Mouse (Mus musculus) testis, adult 2 months (tissue): ENCODE measurements around the gene Nfkb1.

Experiments used
- CTCF ChIP-seq: fragments of 200-500 bp; IDR thresholded peaks from 2 replicates; pipeline ENCODE4 v1.5.1; 2012; ENCODE audit warnings: low read depth, mild to moderate bottlenecking, inconsistent platforms, low read length, moderate library complexity; ENCODE audit not compliant: control insufficient read depth, insufficient read depth, insufficient replicate concordance
- POLR2A ChIP-seq: fragments of 200-500 bp; IDR thresholded peaks from 2 replicates; pipeline ENCODE4 v1.6.1; 2012; ENCODE audit warnings: low read depth, mild to moderate bottlenecking, inconsistent platforms, low read length, moderate library complexity; ENCODE audit not compliant: control insufficient read depth

DNA sequence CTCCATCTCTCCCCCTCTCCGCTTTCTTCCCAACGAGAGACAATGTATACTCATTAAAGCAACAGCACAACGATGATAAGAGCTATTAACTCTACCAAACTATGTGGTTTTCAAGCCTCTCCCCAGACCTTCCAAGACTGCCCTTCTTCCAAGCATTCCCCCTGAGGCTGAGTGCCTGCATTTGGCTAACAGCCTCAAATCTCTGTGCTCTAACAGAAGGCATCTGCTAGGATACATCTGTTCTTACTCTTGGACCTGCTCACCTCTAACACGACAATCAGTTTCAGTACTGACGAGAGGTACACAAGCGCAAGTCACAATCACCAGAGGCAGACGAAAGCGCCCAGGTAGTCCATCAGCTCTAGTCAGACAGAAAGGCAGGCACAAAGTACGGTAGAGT lies 3.4 kb downstream of the Nfkb1 start:
- TF ChIP-seq CTCF (no peak), POLR2A (no peak)
